Mouse (Mus musculus) gastrocnemius, adult 18-20 months (tissue): ENCODE data around the gene Mid1. TPM values are rescaled to one million over a fixed set of nuclear protein-coding genes. Genes with fewer than 3 reads are reported as not detected.
"Not testable (repeated sequence)": the region's sequence is repeated elsewhere in the genome, so short reads cannot be mapped to it uniquely, and the experiment has no call there.

Experiments
- DNase-seq: peaks from one replicate; pipeline ENCODE4 v3.0.0; 2021; ENCODE audit warnings: low spot score
- total RNA-seq, 2 experiments: library from RNA; stranded (reverse); gene quantifications; 2 replicates each; pipeline ENCODE4 v1.2.3; 2021

Gene Mid1
- total RNA-seq, 2 experiments from 2014 or later = 3.7 to 7.3 TPM

- DNase-seq = no peak
Measured at GRCm38 (mm10) chrX:169882220-169882609, 197.2 kb downstream of the Mid1 start.

GRCm38 (mm10) chrX:169883536-169884272, 198.7 kb downstream of the Mid1 start:
- DNase-seq = no peak

GRCm38 (mm10) chrX:169890541-169890940, 205.5 kb downstream of the Mid1 start:
- DNase-seq = no peak

- DNase-seq = no peak
Measured at GRCm38 (mm10) chrX:169892100-169892499, 207.1 kb downstream of the Mid1 start.

- DNase-seq = no peak
Measured at GRCm38 (mm10) chrX:169892631-169893030, 207.6 kb downstream of the Mid1 start.

- DNase-seq = no peak
Measured at GRCm38 (mm10) chrX:169899227-169899950, 214.4 kb downstream of the Mid1 start.

GRCm38 (mm10) chrX:169902860-169903259, 217.9 kb downstream of the Mid1 start:
- no peak for DNase-seq

- DNase-seq = no peak
Measured at GRCm38 (mm10) chrX:169903656-169904055, 218.7 kb downstream of the Mid1 start.

GRCm38 (mm10) chrX:169906054-169906508, 221.1 kb downstream of the Mid1 start:
- DNase-seq = no peak

- DNase-seq = no peak
Measured at GRCm38 (mm10) chrX:169909898-169910297, 224.9 kb downstream of the Mid1 start.

- DNase-seq = no peak
Measured at GRCm38 (mm10) chrX:169915738-169916137, 230.7 kb downstream of the Mid1 start.

- no peak for DNase-seq
Measured at GRCm38 (mm10) chrX:169922541-169922940, 237.5 kb downstream of the Mid1 start.

- DNase-seq = no peak
Measured at GRCm38 (mm10) chrX:169923417-169923816, 238.4 kb downstream of the Mid1 start.

- DNase-seq = no peak
Measured at GRCm38 (mm10) chrX:169925600-169925999, 240.6 kb downstream of the Mid1 start.

- no peak for DNase-seq
Measured at GRCm38 (mm10) chrX:169927110-169927817, 242.3 kb downstream of the Mid1 start.

GRCm38 (mm10) chrX:169930868-169931267, 245.9 kb downstream of the Mid1 start:
- DNase-seq = no peak

- DNase-seq = no peak
Measured at GRCm38 (mm10) chrX:169933228-169933627, 248.2 kb downstream of the Mid1 start.

- DNase-seq = no peak
Measured at GRCm38 (mm10) chrX:169937119-169937719, 252.2 kb downstream of the Mid1 start.

GRCm38 (mm10) chrX:169940531-169940930, 255.5 kb downstream of the Mid1 start:
- DNase-seq = no peak

- DNase-seq = no peak
Measured at GRCm38 (mm10) chrX:169950596-169950995, 265.6 kb downstream of the Mid1 start.

- no peak for DNase-seq
Measured at GRCm38 (mm10) chrX:169969337-169969736, 284.3 kb downstream of the Mid1 start.

- not testable (repeated sequence) for DNase-seq
Measured at GRCm38 (mm10) chrX:169969765-169970164, 284.8 kb downstream of the Mid1 start.
